Mouse (Mus musculus) neural tube, embryonic 13.5 days (tissue): Measurements from ENCODE around the gene Cep85l. TPM values are rescaled to one million over a fixed set of nuclear protein-coding genes. Genes with fewer than 3 reads are reported as not detected.
A peak's percentile ranks its signal among the peaks of the same experiment; 100 is the strongest.

Experiments used
- ATAC-seq: fragments of 200-750 bp; cut with Nextera tagmentation; 2 replicates; pipeline ENCODE4 v1.8.0; 2017; ENCODE audit warnings: low read depth, mild to moderate bottlenecking, moderate TSS enrichment, moderate library complexity
- H3K27ac ChIP-seq: fragments of 300-500 bp; sonication (generic); replicated peaks from 2 replicates; pipeline ENCODE4 v1.5.1; 2015; ENCODE audit warnings: moderate library complexity, mild to moderate bottlenecking, inconsistent platforms
- H3K27me3 ChIP-seq: fragments of 300-500 bp; sonication (generic); 2 replicates; pipeline ENCODE4 v1.6.1; 2015; ENCODE audit warnings: mild to moderate bottlenecking, inconsistent platforms
- H3K36me3 ChIP-seq: fragments of 300-500 bp; sonication (generic); 2 replicates; pipeline ENCODE4 v1.6.1; 2015; ENCODE audit warnings: mild to moderate bottlenecking, inconsistent platforms
- H3K4me1 ChIP-seq: fragments of 300-500 bp; sonication (generic); replicated peaks from 2 replicates; pipeline ENCODE4 v1.6.1; 2015; ENCODE audit warnings: inconsistent platforms
- H3K4me2 ChIP-seq: fragments of 300-500 bp; sonication (generic); 2 replicates; pipeline ENCODE4 v1.6.1; 2015; ENCODE audit warnings: inconsistent platforms, mild to moderate bottlenecking, moderate library complexity
- H3K4me3 ChIP-seq: fragments of 300-500 bp; sonication (generic); 2 replicates; pipeline ENCODE4 v1.5.1; 2015; ENCODE audit warnings: mild to moderate bottlenecking, inconsistent platforms
- H3K9ac ChIP-seq: fragments of 300-500 bp; sonication (generic); 2 replicates; pipeline ENCODE4 v1.6.1; 2015; ENCODE audit warnings: moderate library complexity, mild to moderate bottlenecking, inconsistent platforms
- H3K9me3 ChIP-seq: fragments of 300-500 bp; sonication (generic); 2 replicates; pipeline ENCODE4 v1.6.1; 2016; ENCODE audit warnings: inconsistent platforms
- WGBS: fragments of 180-500 bp; shearing (Covaris S2); methylation state at CpG from one replicate; pipeline ENCODE4 v1.1.7; 2015; 5-methylcytosine and 5-hydroxymethylcytosine counted together
- polyA plus RNA-seq: library from polyadenylated mRNA; unstranded; fragments of >200 nt; fragmentation: Nextera tagmentation; extraction: Ambion mirVana; gene quantifications from 2 replicates; pipeline ENCODE4 v1.2.1, GENCODE M21; 2015

Gene Cep85l
- polyA plus RNA-seq, 1 experiment from 2014 or later = 5.2 TPM

GRCm38 (mm10) chr10:53335974-53336373 lies 43.8 kb downstream of the Cep85l start:
- Histone ChIP-seq H3K9ac (no peak overlapping the region), H3K4me1 (no peaks in the 10 kb centered on the region), H3K27me3 (no peaks in the 10 kb centered on the region), H3K27ac (no peak overlapping the region), H3K9me3 (no peaks in the 10 kb centered on the region), H3K4me3 (no peak overlapping the region), H3K4me2 (no peak overlapping the region), H3K36me3 (no peaks in the 10 kb centered on the region)
- WGBS = 94% methylated on average over 3 of the region's 3 CpGs
- no peak for ATAC-seq

- Histone ChIP-seq H3K4me1 (no peaks in the 10 kb centered on the region), H3K9ac (no peak overlapping the region), H3K4me3 (no peak overlapping the region), H3K9me3 (no peaks in the 10 kb centered on the region), H3K36me3 (no peaks in the 10 kb centered on the region), H3K27ac (no peak overlapping the region), H3K4me2 (no peak overlapping the region), H3K27me3 (no peaks in the 10 kb centered on the region)
- ATAC-seq = no peak
- 89% methylated on average over 2 of the region's 2 CpGs for WGBS
Observed at GRCm38 (mm10) chr10:53335266-53335665, 44.5 kb downstream of the Cep85l start.

- H3K27ac ChIP-seq = no peak overlapping the region
- no peaks in the 10 kb centered on the region for H3K4me1 ChIP-seq
- no peaks in the 10 kb centered on the region for H3K27me3 ChIP-seq
- H3K4me3 ChIP-seq = no peak overlapping the region
- H3K4me2 ChIP-seq = no peak overlapping the region
- no peak for ATAC-seq
- H3K9ac ChIP-seq = no peak overlapping the region
- WGBS = 86% methylated on average over 2 of the region's 2 CpGs
- H3K36me3 ChIP-seq = no peaks in the 10 kb centered on the region
- no peaks in the 10 kb centered on the region for H3K9me3 ChIP-seq
Observed at GRCm38 (mm10) chr10:53332752-53333151, 47.0 kb downstream of the Cep85l start.

GRCm38 (mm10) chr10:53329257-53329656 lies 50.5 kb downstream of the Cep85l start:
- Histone ChIP-seq H3K36me3 (no peaks in the 10 kb centered on the region), H3K9ac (no peak overlapping the region), H3K9me3 (no peaks in the 10 kb centered on the region), H3K27ac (no peak overlapping the region), H3K4me3 (no peak overlapping the region), H3K4me2 (no peak overlapping the region), H3K27me3 (no peaks in the 10 kb centered on the region), H3K4me1 (no peaks in the 10 kb centered on the region)
- WGBS = 85% methylated on average over 3 of the region's 3 CpGs
- ATAC-seq = no peak

- no peak overlapping the region for H3K4me3 ChIP-seq
- no peak overlapping the region for H3K27ac ChIP-seq
- no peak overlapping the region for H3K9ac ChIP-seq
- no peak for ATAC-seq
- no peak overlapping the region for H3K4me2 ChIP-seq
- H3K9me3 ChIP-seq = no peaks in the 10 kb centered on the region
- H3K36me3 ChIP-seq = no peaks in the 10 kb centered on the region
- no peaks in the 10 kb centered on the region for H3K4me1 ChIP-seq
- H3K27me3 ChIP-seq = no peaks in the 10 kb centered on the region
Observed at GRCm38 (mm10) chr10:53326367-53326766, 53.4 kb downstream of the Cep85l start.

GRCm38 (mm10) chr10:53324663-53325062 lies 55.1 kb downstream of the Cep85l start:
- 85% methylated on average over 1 of the region's 1 CpGs for WGBS
- ATAC-seq = no peak
- Histone ChIP-seq H3K27ac (no peak overlapping the region), H3K4me2 (no peak overlapping the region), H3K4me1 (no peaks in the 10 kb centered on the region), H3K36me3 (no peaks in the 10 kb centered on the region), H3K9ac (no peak overlapping the region), H3K4me3 (no peak overlapping the region), H3K27me3 (no peaks in the 10 kb centered on the region), H3K9me3 (no peaks in the 10 kb centered on the region)

GRCm38 (mm10) chr10:53323367-53323766 lies 56.4 kb downstream of the Cep85l start:
- H3K27me3 ChIP-seq = no peaks in the 10 kb centered on the region
- H3K27ac ChIP-seq = no peak overlapping the region
- no peaks in the 10 kb centered on the region for H3K4me1 ChIP-seq
- H3K9ac ChIP-seq = no peak overlapping the region
- H3K4me2 ChIP-seq = no peak overlapping the region
- no peak overlapping the region for H3K4me3 ChIP-seq
- no peaks in the 10 kb centered on the region for H3K36me3 ChIP-seq
- no peak for ATAC-seq
- H3K9me3 ChIP-seq = no peaks in the 10 kb centered on the region

GRCm38 (mm10) chr10:53306674-53307073 lies 73.1 kb downstream of the Cep85l start:
- Histone ChIP-seq H3K27me3 (no peaks in the 10 kb centered on the region), H3K27ac (no peak overlapping the region), H3K9me3 (no peaks in the 10 kb centered on the region), H3K4me1 (peaks cover 4% of the 10 kb centered on the region; the same call in 1 of the 2 replicates), H3K36me3 (0 out of 2 replicates have a peak, but pooled peaks cover 3% of the 10 kb centered on the region), H3K9ac (no peak overlapping the region), H3K4me2 (no peak overlapping the region), H3K4me3 (no peak overlapping the region)
- no peak for ATAC-seq
- WGBS = 92% methylated on average over 3 of the region's 3 CpGs

GRCm38 (mm10) chr10:53305867-53306266 lies 73.9 kb downstream of the Cep85l start:
- H3K9ac ChIP-seq = no peak overlapping the region
- peak; percentile 67 for ATAC-seq

GRCm38 (mm10) chr10:53285147-53285546 lies 94.6 kb downstream of the Cep85l start:
- Histone ChIP-seq H3K4me1 (no peaks in the 10 kb centered on the region), H3K9me3 (no peaks in the 10 kb centered on the region), H3K4me2 (no peak overlapping the region), H3K27me3 (no peaks in the 10 kb centered on the region), H3K9ac (no peak overlapping the region), H3K4me3 (no peak overlapping the region), H3K27ac (no peak overlapping the region), H3K36me3 (peaks cover 29% of the 10 kb centered on the region)
- ATAC-seq = no peak

More at GRCm38 (mm10) chr10:53305867-53306266, 73.9 kb downstream of the Cep85l start:
- Histone ChIP-seq H3K27me3 (no peaks in the 10 kb centered on the region), H3K27ac (no peak overlapping the region), H3K9me3 (no peaks in the 10 kb centered on the region), H3K4me2 (no peak overlapping the region), H3K4me3 (no peak overlapping the region), H3K36me3 (peaks cover 5% of the 10 kb centered on the region; the same call in 1 of the 2 replicates), H3K4me1 (peaks cover 4% of the 10 kb centered on the region; the same call in 1 of the 2 replicates)
- WGBS = 35% methylated on average over 3 of the region's 3 CpGs

GRCm38 (mm10) chr10:53272228-53272627 lies 107.5 kb downstream of the Cep85l start:
- H3K27me3 ChIP-seq = no peaks in the 10 kb centered on the region
- ATAC-seq = no peak
- no peaks in the 10 kb centered on the region for H3K9me3 ChIP-seq
- H3K27ac ChIP-seq = no peak overlapping the region
- no peak overlapping the region for H3K9ac ChIP-seq
- peaks cover under 1% of the 10 kb centered on the region; the same call in 1 of the 2 replicates for H3K36me3 ChIP-seq
- no peaks in the 10 kb centered on the region for H3K4me1 ChIP-seq
- H3K4me2 ChIP-seq = no peak overlapping the region
- no peak overlapping the region for H3K4me3 ChIP-seq

- H3K4me1 ChIP-seq = no peaks in the 10 kb centered on the region
- no peak overlapping the region for H3K4me2 ChIP-seq
- ATAC-seq = no peak
- H3K27me3 ChIP-seq = no peaks in the 10 kb centered on the region
- H3K4me3 ChIP-seq = no peak overlapping the region
- H3K27ac ChIP-seq = no peak overlapping the region
- H3K9me3 ChIP-seq = no peaks in the 10 kb centered on the region
- no peak overlapping the region for H3K9ac ChIP-seq
- 64% methylated on average over 1 of the region's 1 CpGs for WGBS
- H3K36me3 ChIP-seq = no peaks in the 10 kb centered on the region
Observed at GRCm38 (mm10) chr10:53262021-53262420, 117.7 kb downstream of the Cep85l start.

GRCm38 (mm10) chr10:53235381-53235780 lies 144.4 kb downstream of the Cep85l start:
- H3K4me2 ChIP-seq = no peak overlapping the region
- H3K27ac ChIP-seq = no peak overlapping the region
- no peak overlapping the region for H3K4me3 ChIP-seq
- H3K27me3 ChIP-seq = no peaks in the 10 kb centered on the region
- no peak for ATAC-seq
- no peaks in the 10 kb centered on the region for H3K4me1 ChIP-seq
- no peak overlapping the region for H3K9ac ChIP-seq
- 61% methylated on average over 6 of the region's 6 CpGs for WGBS
- no peaks in the 10 kb centered on the region for H3K9me3 ChIP-seq
- no peaks in the 10 kb centered on the region for H3K36me3 ChIP-seq
